In genomic region chr14:123512923-123513322, GRCm38 (mm10) we compare ENCODE assay signal across 16 mouse cellular contexts.
DNase-seq lines count a peak whose midpoint lies in the region; ATAC-seq lines count a peak whose summit lies in the region.
"Had no signal": no experiment of that assay in that cellular context is flagged by ENCODE, and none has a peak within 500 bp of the region (broad histone marks: within the 10 kb centered on the region; RNA-seq: fewer than 3 reads in every experiment).

No protein-coding gene starts in this region.

- no peak overlapping the region for H3K9ac ChIP-seq in forebrain, embryonic 13.5 days
- H3K9ac ChIP-seq in hindbrain, embryonic 14.5 days: no peak overlapping the region
- H3K9ac ChIP-seq in midbrain, embryonic 15.5 days: no peak overlapping the region
- H3K9ac ChIP-seq: embryonic facial prominence, embryonic 15.5 days; liver, embryonic 14.5 days had no signal

- peaks cover 36% of the 10 kb centered on the region for H3K4me1 ChIP-seq in forebrain, embryonic 10.5 days
- H3K4me1 ChIP-seq in forebrain, embryonic 13.5 days: peaks cover 21% of the 10 kb centered on the region
- peaks cover 20% of the 10 kb centered on the region for H3K4me1 ChIP-seq in hindbrain, embryonic 14.5 days (replicated peaks; ENCODE audit: control insufficient read depth, insufficient read depth, low read length)
- peaks cover 15% of the 10 kb centered on the region for H3K4me1 ChIP-seq in midbrain, embryonic 15.5 days
- H3K4me1 ChIP-seq: embryonic facial prominence, embryonic 15.5 days; heart, embryonic 10.5 days had no signal

- H3K36me3 ChIP-seq in forebrain, embryonic 10.5 days (replicated peaks): no peaks in the 10 kb centered on the region
- H3K36me3 ChIP-seq in forebrain, embryonic 13.5 days (ENCODE audit: poor library complexity, severe bottlenecking): no peaks in the 10 kb centered on the region
- no peaks in the 10 kb centered on the region for H3K36me3 ChIP-seq in hindbrain, embryonic 14.5 days (replicated peaks; ENCODE audit: control insufficient read depth, insufficient read depth)
- H3K36me3 ChIP-seq in midbrain, embryonic 15.5 days (replicated peaks): no peaks in the 10 kb centered on the region
- H3K36me3 ChIP-seq: embryonic facial prominence, embryonic 15.5 days; heart, embryonic 10.5 days had no signal

- WGBS in forebrain, embryonic 10.5 days: 61% methylated on average over 2 of the region's 2 CpGs
- WGBS in forebrain, embryonic 13.5 days: 16% methylated on average over 2 of the region's 2 CpGs
- 37% methylated on average over 2 of the region's 2 CpGs for WGBS in hindbrain, embryonic 14.5 days
- 23% methylated on average over 2 of the region's 2 CpGs for WGBS in midbrain, embryonic 15.5 days

- H3K4me3 ChIP-seq in forebrain, embryonic 10.5 days: peak overlapping the region; percentile 12; the same call in 1 of the 2 replicates
- no peak overlapping the region for H3K4me3 ChIP-seq in forebrain, embryonic 13.5 days
- H3K4me3 ChIP-seq in hindbrain, embryonic 14.5 days (replicated peaks; ENCODE audit: low read length): no peak overlapping the region
- no peak overlapping the region for H3K4me3 ChIP-seq in midbrain, embryonic 15.5 days
- H3K4me3 ChIP-seq: embryonic facial prominence, embryonic 15.5 days; heart, embryonic 10.5 days had no signal

- H3K27ac ChIP-seq in forebrain, embryonic 10.5 days: peak overlapping the region; percentile 86
- peak overlapping the region; percentile 87 for H3K27ac ChIP-seq in forebrain, embryonic 13.5 days
- H3K27ac ChIP-seq in hindbrain, embryonic 14.5 days: peak overlapping the region; percentile 88
- H3K27ac ChIP-seq in midbrain, embryonic 15.5 days: peak overlapping the region; percentile 85
- H3K27ac ChIP-seq: embryonic facial prominence, embryonic 15.5 days; heart, embryonic 10.5 days; liver, embryonic 14.5 days had no signal

- no peaks in the 10 kb centered on the region for H3K27me3 ChIP-seq in forebrain, embryonic 10.5 days (ENCODE audit: poor library complexity, severe bottlenecking)
- H3K27me3 ChIP-seq in forebrain, embryonic 13.5 days: no peaks in the 10 kb centered on the region
- no peaks in the 10 kb centered on the region for H3K27me3 ChIP-seq in hindbrain, embryonic 14.5 days (ENCODE audit: control insufficient read depth, insufficient read depth, low read length)
- H3K27me3 ChIP-seq in midbrain, embryonic 15.5 days (replicated peaks): no peaks in the 10 kb centered on the region
- H3K27me3 ChIP-seq: embryonic facial prominence, embryonic 15.5 days had no signal

- H3K9me3 ChIP-seq in forebrain, embryonic 10.5 days: no peaks in the 10 kb centered on the region
- H3K9me3 ChIP-seq in forebrain, embryonic 13.5 days (replicated peaks): no peaks in the 10 kb centered on the region
- no peaks in the 10 kb centered on the region for H3K9me3 ChIP-seq in hindbrain, embryonic 14.5 days (ENCODE audit: control insufficient read depth, low read length)
- no peaks in the 10 kb centered on the region for H3K9me3 ChIP-seq in midbrain, embryonic 15.5 days
- H3K9me3 ChIP-seq: embryonic facial prominence, embryonic 15.5 days; heart, embryonic 10.5 days had no signal

- H3K4me2 ChIP-seq in forebrain, embryonic 13.5 days: no peak overlapping the region; the same call in 1 of the 2 replicates
- H3K4me2 ChIP-seq in hindbrain, embryonic 14.5 days (replicated peaks): peak overlapping the region; percentile 30
- peak overlapping the region; percentile 28 for H3K4me2 ChIP-seq in midbrain, embryonic 15.5 days
- H3K4me2 ChIP-seq: embryonic facial prominence, embryonic 15.5 days had no signal

- peak; percentile 70 for ATAC-seq in forebrain, embryonic 13.5 days
- peak; percentile 61 for ATAC-seq in hindbrain, embryonic 14.5 days (ENCODE audit: low FRiP score)
- peak; percentile 79 for ATAC-seq in midbrain, embryonic 15.5 days (replicated peaks)

- no peak for DNase-seq in forebrain, embryonic 10.5 days (ENCODE audit: extremely low spot score, low spot score)
- DNase-seq in hindbrain, embryonic 14.5 days (ENCODE audit: low spot score): no peak
- no peak for DNase-seq in lung, postnatal 14 days
- DNase-seq in heart, adult 11 months: no peak
- DNase-seq in right cerebral cortex, postnatal 36 days (ENCODE audit: low spot score in 2 of 2): no peak
- DNase-seq: adrenal gland, adult 2 months; cerebellum, adult 11-12 months; gastrocnemius, postnatal 25 days; heart, postnatal 36 days; kidney, adult 11 months; kidney, postnatal 10 days had no signal
